Mouse (Mus musculus) erythroid progenitor cell, adult 5-6 weeks (primary cell): ENCODE results near the gene Frmd4b. TPM values are rescaled to one million over a fixed set of nuclear protein-coding genes. Genes with fewer than 3 reads are reported as not detected.
"Not testable (repeated sequence)": the region's sequence is repeated elsewhere in the genome, so short reads cannot be mapped to it uniquely, and the experiment has no call there.

Source experiments
- ATAC-seq: replicated peaks from 2 replicates; pipeline ENCODE4 v1.8.0; 2016; ENCODE audit warnings: moderate number of reproducible peaks, mild to moderate bottlenecking, moderate TSS enrichment, inconsistent platforms; ENCODE audit not compliant: poor library complexity, low FRiP score, severe bottlenecking
- total RNA-seq, 2 experiments: library from RNA; stranded (forward) in 1 of 2; stranded (reverse) in 1 of 2; fragments of 150-400 nt in 1 of 2; fragments of 186-747, 209-891 nt in 1 of 2; gene quantifications; 2 replicates each; pipeline versions ENCODE4 v1.2.3 to v1.2.4; 2015 to 2017; ENCODE audit warnings: low replicate concordance in 2 of 2

The Frmd4b gene
- total RNA-seq, 2 experiments from 2014 or later, result 7.2 to 21.0 TPM

- no peak for ATAC-seq
Observed at GRCm38 (mm10) chr6:97395477-97396350, 221.6 kb downstream of the Frmd4b start.

- no peak for ATAC-seq
Observed at GRCm38 (mm10) chr6:97394473-97395075, 222.8 kb downstream of the Frmd4b start.

GRCm38 (mm10) chr6:97392912-97393311, 224.4 kb downstream of the Frmd4b start:
- no peak for ATAC-seq

GRCm38 (mm10) chr6:97387388-97387787, 230.0 kb downstream of the Frmd4b start:
- no peak for ATAC-seq

GRCm38 (mm10) chr6:97384918-97385317, 232.4 kb downstream of the Frmd4b start:
- ATAC-seq, result no peak

- ATAC-seq, result no peak
Observed at GRCm38 (mm10) chr6:97381275-97381674, 236.1 kb downstream of the Frmd4b start.

- ATAC-seq, result no peak
Observed at GRCm38 (mm10) chr6:97370947-97371346, 246.4 kb downstream of the Frmd4b start.

- no peak for ATAC-seq
Observed at GRCm38 (mm10) chr6:97370460-97370859, 246.9 kb downstream of the Frmd4b start.

GRCm38 (mm10) chr6:97363846-97364245, 253.5 kb downstream of the Frmd4b start:
- ATAC-seq, result no peak

- not testable (repeated sequence) for ATAC-seq
Observed at GRCm38 (mm10) chr6:97357606-97358005, 259.7 kb downstream of the Frmd4b start.

- ATAC-seq, result no peak
Observed at GRCm38 (mm10) chr6:97356612-97357011, 260.7 kb downstream of the Frmd4b start.

- ATAC-seq, result no peak
Observed at GRCm38 (mm10) chr6:97355141-97355540, 262.2 kb downstream of the Frmd4b start.

- no peak for ATAC-seq
Observed at GRCm38 (mm10) chr6:97353933-97354332, 263.4 kb downstream of the Frmd4b start.

- no peak for ATAC-seq
Observed at GRCm38 (mm10) chr6:97353371-97353770, 264.0 kb downstream of the Frmd4b start.

- ATAC-seq, result no peak
Observed at GRCm38 (mm10) chr6:97352505-97353154, 264.7 kb downstream of the Frmd4b start.

- ATAC-seq, result no peak
Observed at GRCm38 (mm10) chr6:97349355-97350138, 267.8 kb downstream of the Frmd4b start.

GRCm38 (mm10) chr6:97346932-97347331, 270.4 kb downstream of the Frmd4b start:
- ATAC-seq, result no peak

- no peak for ATAC-seq
Observed at GRCm38 (mm10) chr6:97346527-97346926, 270.8 kb downstream of the Frmd4b start.

- no peak for ATAC-seq
Observed at GRCm38 (mm10) chr6:97345921-97346320, 271.4 kb downstream of the Frmd4b start.

GRCm38 (mm10) chr6:97342185-97342584, 275.2 kb downstream of the Frmd4b start:
- no peak for ATAC-seq
